Mouse (Mus musculus) forebrain, embryonic 16.5 days (tissue): ENCODE measurements around the gene Col6a4. TPM values are rescaled to one million over a fixed set of nuclear protein-coding genes. Genes with fewer than 3 reads are reported as not detected.
A peak's percentile ranks its signal among the peaks of the same experiment; 100 is the strongest.

Experiments used
- ATAC-seq: fragments of 200-750 bp; cut with Nextera tagmentation; 2 replicates; pipeline ENCODE4 v1.8.0; 2017; ENCODE audit warnings: mild to moderate bottlenecking, moderate library complexity
- H3K27ac ChIP-seq: fragments of 300-500 bp; sonication (generic); 2 replicates; pipeline ENCODE4 v1.5.1; 2014; ENCODE audit warnings: low read length, control low read depth
- H3K27me3 ChIP-seq: fragments of 300-500 bp; sonication (generic); replicated peaks from 2 replicates; pipeline ENCODE4 v1.6.1; 2014; ENCODE audit warnings: low read length; ENCODE audit not compliant: control insufficient read depth, insufficient read depth
- H3K36me3 ChIP-seq: fragments of 300-500 bp; sonication (generic); 2 replicates; pipeline ENCODE4 v1.6.1; 2014; ENCODE audit not compliant: control insufficient read depth, insufficient read depth
- H3K4me1 ChIP-seq: fragments of 300-500 bp; sonication (generic); replicated peaks from 2 replicates; pipeline ENCODE4 v1.6.1; 2014; ENCODE audit warnings: low read length; ENCODE audit not compliant: control insufficient read depth, insufficient read depth
- H3K4me2 ChIP-seq: fragments of 300-500 bp; sonication (generic); 2 replicates; pipeline ENCODE4 v1.6.1; 2014; ENCODE audit warnings: mild to moderate bottlenecking, low read length, control low read depth
- H3K4me3 ChIP-seq: fragments of 300-500 bp; sonication (generic); replicated peaks from 2 replicates; pipeline ENCODE4 v1.5.1; 2014; ENCODE audit warnings: mild to moderate bottlenecking, low read length, control low read depth
- H3K9ac ChIP-seq: fragments of 300-500 bp; sonication (generic); replicated peaks from 2 replicates; pipeline ENCODE4 v1.6.1; 2014; ENCODE audit warnings: low read depth, low read length, control low read depth
- H3K9me3 ChIP-seq: fragments of 300-500 bp; sonication (generic); 2 replicates; pipeline ENCODE4 v1.6.1; 2016; ENCODE audit warnings: low read length; ENCODE audit not compliant: control insufficient read depth
- WGBS: fragments of 180-500 bp; shearing (Covaris S2); extraction: QIAGEN DNeasy Blood & Tissue Kit; methylation state at CpG from one replicate; pipeline ENCODE4 v1.1.7; 2014; 5-methylcytosine and 5-hydroxymethylcytosine counted together
- polyA plus RNA-seq: library from polyadenylated mRNA; unstranded; fragments of >200 nt; fragmentation: Nextera tagmentation; extraction: Ambion mirVana; gene quantifications from 2 replicates; pipeline ENCODE4 v1.2.1, GENCODE M21; 2015

Gene Col6a4
- polyA plus RNA-seq, result 0.70 and 1.1 TPM in 2 replicates

DNA sequence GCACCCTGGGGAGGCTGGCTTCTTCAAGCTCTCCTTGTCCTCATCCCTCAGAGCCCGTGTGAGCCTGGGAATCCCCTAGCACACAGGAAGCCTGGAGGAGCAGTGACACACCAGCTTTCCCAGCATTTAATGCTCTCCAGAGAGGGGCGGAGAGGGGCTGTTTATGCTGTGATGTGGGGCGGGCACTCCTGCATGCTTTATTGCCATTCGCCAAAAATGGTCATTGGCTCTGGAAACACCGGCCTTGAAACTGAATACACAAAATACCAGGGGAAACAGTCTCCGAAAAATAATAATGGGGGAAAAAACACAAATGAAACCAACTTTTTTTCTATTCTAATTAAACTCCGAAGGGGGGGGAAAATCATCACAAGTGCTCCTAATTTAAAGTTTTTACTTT, at the start of gene Col6a4:
Col6a4 (minus strand) TSS at position 101 of the 400 bp plus-strand sequence.
- no peak for ATAC-seq
- H3K4me3 ChIP-seq, result no peak within 1 kb of the TSS
- 61% methylated on average over 7 of the region's 7 CpGs for WGBS
- H3K27ac ChIP-seq, result no peak within 1 kb of the TSS
- no peak within 1 kb of the TSS for H3K4me2 ChIP-seq
- no peaks in the 10 kb centered on the region for H3K4me1 ChIP-seq
- H3K9me3 ChIP-seq, result no peaks in the 10 kb centered on the region
- no peaks in the 10 kb centered on the region for H3K27me3 ChIP-seq
- H3K9ac ChIP-seq, result no peak within 1 kb of the TSS
- H3K36me3 ChIP-seq, result no peaks in the 10 kb centered on the region

DNA sequence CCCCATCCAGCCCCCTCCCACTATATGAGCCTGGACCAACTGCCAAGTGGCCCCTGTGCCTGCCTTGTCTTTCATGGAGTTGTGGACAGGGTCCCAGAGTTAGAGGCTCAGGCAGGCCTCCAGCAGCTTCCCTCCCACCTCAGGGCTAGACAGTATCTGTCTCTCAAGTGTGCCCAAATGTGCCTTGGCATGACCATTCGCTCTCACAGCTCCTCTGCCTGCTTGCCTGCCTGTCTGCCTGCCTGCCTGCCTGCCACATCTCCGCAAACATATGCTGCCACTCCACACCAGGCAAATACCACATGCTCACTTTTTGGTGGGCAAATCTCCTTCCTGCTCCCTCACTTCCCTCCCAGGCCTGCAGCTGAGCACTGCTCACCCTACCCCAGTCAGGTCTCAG, 49.0 kb upstream of the Col6a4 start:
- Histone ChIP-seq H3K4me1 (peaks cover 38% of the 10 kb centered on the region), H3K9ac (no peak overlapping the region), H3K4me3 (no peak overlapping the region), H3K4me2 (no peak overlapping the region), H3K9me3 (no peaks in the 10 kb centered on the region), H3K27me3 (peaks cover 24% of the 10 kb centered on the region), H3K36me3 (no peaks in the 10 kb centered on the region), H3K27ac (no peak overlapping the region)
- ATAC-seq, result peak; percentile 57
- 41% methylated on average over 2 of the region's 2 CpGs for WGBS

DNA sequence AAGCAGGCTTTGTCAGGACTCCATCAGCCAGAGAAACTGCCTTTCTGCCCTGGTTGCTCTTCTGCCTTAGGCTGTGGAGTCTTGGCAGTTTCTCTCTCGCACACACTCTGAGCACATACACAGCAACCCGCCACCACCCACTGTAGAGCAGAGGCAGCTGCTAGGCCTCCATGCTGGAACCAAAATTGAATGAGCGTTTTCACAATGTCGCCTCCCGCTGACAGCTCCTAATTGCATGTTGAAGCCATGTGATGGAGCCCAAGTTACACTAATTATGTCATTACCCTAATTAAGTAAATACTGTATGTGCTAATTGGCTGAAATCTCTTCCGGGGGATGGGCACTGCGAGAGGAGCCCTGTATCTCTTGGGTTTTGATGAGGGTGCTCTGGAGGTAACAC, 47.6 kb upstream of the Col6a4 start:
- H3K9ac ChIP-seq, result no peak overlapping the region
- H3K9me3 ChIP-seq, result no peaks in the 10 kb centered on the region
- peaks cover 39% of the 10 kb centered on the region for H3K4me1 ChIP-seq
- no peak overlapping the region for H3K27ac ChIP-seq
- peaks cover 18% of the 10 kb centered on the region; the same call in 1 of the 2 replicates for H3K27me3 ChIP-seq
- H3K36me3 ChIP-seq, result no peaks in the 10 kb centered on the region
- H3K4me3 ChIP-seq, result no peak overlapping the region
- WGBS, result 14% methylated on average over 7 of the region's 7 CpGs
- peak; percentile 61 for ATAC-seq
- H3K4me2 ChIP-seq, result no peak overlapping the region

DNA sequence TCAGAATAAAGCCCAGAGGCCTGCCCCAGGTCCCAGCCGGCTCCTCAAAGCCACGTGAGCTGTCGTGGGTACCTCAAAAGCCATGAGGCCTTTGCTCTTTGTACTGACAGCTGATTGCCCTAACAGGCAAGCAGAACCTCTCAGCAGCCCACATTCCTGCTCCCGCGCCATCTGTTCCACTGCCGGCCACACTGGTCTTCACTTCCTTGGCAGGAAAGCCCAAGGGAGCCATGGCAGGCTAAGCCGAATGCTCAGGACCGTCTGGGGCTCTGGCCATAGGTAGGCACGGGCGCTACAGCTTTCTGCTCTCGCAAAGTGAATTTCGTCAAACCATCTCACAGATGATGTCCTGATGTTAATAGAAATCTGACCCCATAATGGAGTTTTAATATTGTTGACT, 45.4 kb upstream of the Col6a4 start:
- no peak overlapping the region for H3K4me3 ChIP-seq
- H3K9ac ChIP-seq, result no peak overlapping the region
- 73% methylated on average over 12 of the region's 12 CpGs for WGBS
- no peaks in the 10 kb centered on the region for H3K36me3 ChIP-seq
- H3K4me2 ChIP-seq, result no peak overlapping the region
- H3K9me3 ChIP-seq, result no peaks in the 10 kb centered on the region
- no peak overlapping the region for H3K27ac ChIP-seq
- no peak for ATAC-seq
- peaks cover 17% of the 10 kb centered on the region; the same call in 1 of the 2 replicates for H3K27me3 ChIP-seq
- H3K4me1 ChIP-seq, result peaks cover 22% of the 10 kb centered on the region

DNA sequence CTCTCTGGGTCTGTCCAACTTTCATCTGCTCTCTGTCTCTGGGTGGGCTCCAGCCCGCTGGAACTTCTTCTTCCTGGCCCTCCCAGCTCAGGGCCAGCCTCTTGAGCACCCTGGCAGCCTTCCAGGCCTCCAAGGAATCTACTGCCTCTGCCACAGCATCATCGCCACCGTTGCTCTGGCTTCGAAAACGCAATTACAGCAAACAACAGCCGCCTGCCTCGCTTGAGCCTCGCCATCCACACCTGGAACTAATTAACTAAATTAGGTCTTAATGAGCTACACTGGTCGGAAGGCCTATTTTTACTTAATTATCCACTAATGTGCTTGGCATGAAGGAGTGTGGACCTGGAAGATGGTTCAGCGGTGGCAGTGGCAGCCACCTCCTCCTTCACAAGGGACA, 43.2 kb upstream of the Col6a4 start:
- Histone ChIP-seq H3K27ac (no peak overlapping the region), H3K4me2 (no peak overlapping the region), H3K27me3 (0 out of 2 replicates have a peak, but pooled peaks cover 10% of the 10 kb centered on the region), H3K9ac (no peak overlapping the region), H3K4me3 (no peak overlapping the region), H3K4me1 (peaks cover 22% of the 10 kb centered on the region), H3K36me3 (no peaks in the 10 kb centered on the region), H3K9me3 (no peaks in the 10 kb centered on the region)
- 6% methylated on average over 10 of the region's 10 CpGs for WGBS
- peak; percentile 49 for ATAC-seq

DNA sequence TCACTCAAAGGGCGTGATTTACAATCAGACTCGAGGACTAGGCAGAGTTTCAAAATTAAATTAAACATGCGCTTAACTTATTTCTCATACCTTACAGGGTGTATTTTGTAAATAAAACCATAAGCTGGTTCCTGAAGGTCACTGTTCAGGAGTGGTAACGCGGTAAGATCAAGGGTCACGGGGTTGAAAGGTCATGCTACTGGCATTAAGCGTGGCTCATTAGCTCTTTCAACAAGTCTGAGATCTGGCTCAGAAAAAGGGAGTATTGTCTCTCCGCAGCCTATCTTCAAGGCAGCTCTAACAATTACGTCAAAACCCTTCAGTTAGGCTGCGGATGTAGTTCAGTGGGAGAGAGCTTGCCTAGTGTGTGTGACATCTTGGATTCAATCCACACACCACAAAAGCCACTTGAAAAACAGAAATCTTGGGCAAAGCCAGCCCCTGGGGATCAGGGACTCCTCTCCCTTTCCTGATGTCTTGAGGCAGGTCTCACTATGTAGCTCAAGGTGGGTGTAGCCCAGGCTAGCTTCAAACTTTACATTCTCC, 41.2 kb upstream of the Col6a4 start:
- Histone ChIP-seq H3K4me3 (no peak overlapping the region), H3K36me3 (no peaks in the 10 kb centered on the region), H3K27me3 (0 out of 2 replicates have a peak, but pooled peaks cover 10% of the 10 kb centered on the region), H3K9ac (no peak overlapping the region), H3K4me2 (no peak overlapping the region), H3K9me3 (no peaks in the 10 kb centered on the region), H3K4me1 (peaks cover 11% of the 10 kb centered on the region), H3K27ac (no peak overlapping the region)
- ATAC-seq, result no peak
- 35% methylated on average over 10 of the region's 10 CpGs for WGBS

DNA sequence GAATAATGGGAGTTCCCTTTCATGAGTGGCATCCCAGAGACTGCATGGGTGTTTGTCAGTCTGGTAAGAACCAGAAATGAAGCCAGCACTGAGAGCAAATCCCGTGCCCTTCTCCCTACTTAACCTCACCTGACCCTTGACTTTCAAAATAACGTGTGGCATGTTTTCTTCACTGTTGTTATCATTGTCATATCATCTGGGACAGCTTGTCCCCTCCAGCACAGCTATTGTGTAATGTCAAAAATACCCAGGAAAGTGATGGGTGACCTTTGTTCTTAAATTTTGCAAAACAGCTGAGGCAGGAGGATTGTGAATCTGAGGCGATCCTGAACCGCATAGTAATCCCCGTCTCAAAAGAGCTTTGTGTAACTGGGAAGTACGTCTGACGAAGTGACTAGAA, 33.7 kb upstream of the Col6a4 start:
- Histone ChIP-seq H3K9ac (no peak overlapping the region), H3K4me1 (peaks cover 17% of the 10 kb centered on the region), H3K4me3 (no peak overlapping the region), H3K4me2 (no peak overlapping the region), H3K27me3 (no peaks in the 10 kb centered on the region), H3K9me3 (no peaks in the 10 kb centered on the region), H3K36me3 (no peaks in the 10 kb centered on the region), H3K27ac (no peak overlapping the region)
- WGBS, result 84% methylated on average over 7 of the region's 7 CpGs
- ATAC-seq, result no peak

DNA sequence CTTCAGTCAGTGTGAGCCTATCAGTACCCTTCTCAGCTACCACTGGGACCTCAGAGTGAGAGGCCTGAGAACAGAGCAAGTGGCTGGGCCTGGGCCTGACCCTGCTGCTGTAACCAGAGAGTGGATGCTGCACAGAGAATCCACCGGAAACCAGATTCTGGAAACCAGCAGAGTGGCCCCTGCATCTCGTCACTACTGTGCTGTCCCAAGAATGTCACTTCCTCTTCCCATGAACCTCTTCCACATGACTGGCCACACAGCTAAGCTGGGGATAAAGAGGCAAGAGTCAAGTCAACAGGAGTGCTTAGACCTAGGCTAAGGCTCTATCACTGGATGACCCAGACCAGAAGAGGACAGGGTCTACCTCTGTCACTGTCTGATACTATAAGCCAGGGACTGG, 32.5 kb upstream of the Col6a4 start:
- Histone ChIP-seq H3K4me3 (no peak overlapping the region), H3K9me3 (no peaks in the 10 kb centered on the region), H3K36me3 (no peaks in the 10 kb centered on the region), H3K4me1 (peaks cover 17% of the 10 kb centered on the region), H3K9ac (no peak overlapping the region), H3K27me3 (no peaks in the 10 kb centered on the region), H3K27ac (no peak overlapping the region), H3K4me2 (no peak overlapping the region)
- WGBS, result 91% methylated on average over 2 of the region's 2 CpGs
- no peak for ATAC-seq

DNA sequence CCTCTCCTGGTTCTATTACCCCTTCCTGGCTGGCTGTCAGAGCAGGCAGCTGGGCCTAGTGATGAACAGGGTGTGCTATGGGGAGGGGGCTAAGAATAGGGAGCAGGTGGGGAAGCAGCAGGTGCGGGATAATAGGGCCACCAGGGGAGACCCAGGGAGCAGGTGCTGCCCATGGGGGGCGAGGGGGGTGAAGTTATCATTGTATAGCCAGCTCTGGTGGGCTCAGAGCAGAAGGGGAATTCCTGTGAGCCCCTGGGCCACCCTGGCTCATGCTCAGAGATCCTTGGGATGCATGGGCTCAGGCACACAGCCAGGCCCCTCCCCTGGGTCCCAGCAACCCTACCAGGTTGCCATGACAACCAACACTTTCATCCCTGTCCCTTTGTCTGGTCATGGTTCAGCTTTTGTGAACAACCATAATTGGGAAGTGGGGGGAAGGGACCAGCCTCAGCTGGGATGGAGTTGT, 30.2 kb upstream of the Col6a4 start:
- Histone ChIP-seq H3K27ac (peak overlapping the region; percentile 80), H3K9me3 (no peaks in the 10 kb centered on the region), H3K4me2 (no peak overlapping the region), H3K4me1 (peaks cover 17% of the 10 kb centered on the region), H3K4me3 (no peak overlapping the region), H3K27me3 (no peaks in the 10 kb centered on the region), H3K9ac (no peak overlapping the region), H3K36me3 (no peaks in the 10 kb centered on the region)
- 0% methylated on average over 2 of the region's 2 CpGs for WGBS
- ATAC-seq, result peak; percentile 90

DNA sequence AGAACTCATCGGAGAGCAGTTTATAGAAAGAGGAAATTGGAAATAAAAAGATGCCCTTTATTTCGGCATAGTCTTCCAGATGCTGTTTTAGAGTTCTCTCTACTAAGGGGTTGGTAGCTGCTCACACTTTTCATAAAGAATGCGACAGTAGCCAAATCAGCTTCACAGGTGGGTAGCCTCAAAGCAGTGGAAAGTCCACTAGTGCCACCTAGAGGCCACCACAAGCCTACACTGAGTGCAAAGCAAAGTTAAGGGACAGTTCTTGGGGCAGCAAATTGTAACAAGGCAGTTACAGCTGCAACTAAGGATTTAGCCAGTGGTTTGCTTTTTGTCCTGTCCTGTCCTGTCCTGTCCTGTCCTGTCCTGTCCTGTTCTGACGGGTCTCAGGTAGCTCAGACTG, 27.0 kb upstream of the Col6a4 start:
- Histone ChIP-seq H3K4me1 (peaks cover 21% of the 10 kb centered on the region), H3K4me3 (no peak overlapping the region), H3K36me3 (no peaks in the 10 kb centered on the region), H3K27me3 (no peaks in the 10 kb centered on the region), H3K4me2 (no peak overlapping the region), H3K9me3 (no peaks in the 10 kb centered on the region), H3K27ac (no peak overlapping the region), H3K9ac (no peak overlapping the region)
- no peak for ATAC-seq
- WGBS, result 48% methylated on average over 4 of the region's 4 CpGs
